Mouse (Mus musculus): ENCODE results near the gene Olfr1089. TPM values are rescaled to one million over a fixed set of nuclear protein-coding genes. Genes with fewer than 3 reads are reported as not detected.

The Olfr1089 gene
- total RNA-seq (2021) = not detected
- long read RNA-seq, experiment 1 = 0 reads
- long read RNA-seq, experiment 2 = 0 reads

- no peak for DNase-seq
Observed at GRCm38 (mm10) chr2:86733601-86734000, at the start of gene Olfr1089. Olfr1089 (minus strand) TSS chr2:86733701.

- DNase-seq = no peak
Observed at GRCm38 (mm10) chr2:86782179-86782578, 48.7 kb upstream of the Olfr1089 start, which contains the start of gene Olfr1093. Olfr1093 (plus strand) TSS chr2:86782479.

- no peak for DNase-seq
Observed at GRCm38 (mm10) chr2:86761050-86761449, 27.5 kb upstream of the Olfr1089 start.

- no peak for DNase-seq
Observed at GRCm38 (mm10) chr2:86758893-86759292, 25.4 kb upstream of the Olfr1089 start, which contains the start of gene Olfr1090. Olfr1090 (minus strand) TSS chr2:86758993.

GRCm38 (mm10) chr2:86698295-86698694, 35.2 kb downstream of the Olfr1089 start, which contains the start of gene Olfr1087:
Olfr1087 (minus strand) TSS chr2:86698395.
- DNase-seq = no peak

Other genes with a start within 250 kb of the Olfr1089 start
- gene Olfr228, start 246.3 kb downstream of the Olfr1089 start, total RNA-seq (2021) = not detected
- gene Olfr1076, start 225.2 kb downstream of the Olfr1089 start, total RNA-seq (2021) = not detected
- gene Olfr1079, start 191.2 kb downstream of the Olfr1089 start, total RNA-seq (2021) = not detected
- not detected for gene Olfr1080, start 175.5 kb downstream of the Olfr1089 start, total RNA-seq (2021)
- not detected for gene Olfr1082, start 134.7 kb downstream of the Olfr1089 start, total RNA-seq (2021)
- gene Olfr1084, start 94.0 kb downstream of the Olfr1089 start, total RNA-seq (2021) = not detected
- gene Olfr1085, start 71.7 kb downstream of the Olfr1089 start, total RNA-seq (2021) = not detected
- not detected for gene Olfr1086, start 53.6 kb downstream of the Olfr1089 start, total RNA-seq (2021)
- gene Olfr1087, start 35.3 kb downstream of the Olfr1089 start, total RNA-seq (2021) = not detected
- gene Olfr1090, start 25.3 kb upstream of the Olfr1089 start, total RNA-seq (2021) = not detected
- not detected for gene Olfr1093, start 48.8 kb upstream of the Olfr1089 start, total RNA-seq (2021)
- not detected for gene Olfr141, start 76.3 kb upstream of the Olfr1089 start, total RNA-seq (2021)
- not detected for gene Olfr1094, start 91.0 kb upstream of the Olfr1089 start, total RNA-seq (2021)
- not detected for gene Olfr1095, start 118.0 kb upstream of the Olfr1089 start, total RNA-seq (2021)
- gene Gm13723, start 141.1 kb upstream of the Olfr1089 start, total RNA-seq (2021) = not detected
- gene Olfr1097, start 158.5 kb upstream of the Olfr1089 start, total RNA-seq (2021) = not detected
- not detected for gene Olfr1098, start 190.8 kb upstream of the Olfr1089 start, total RNA-seq (2021)
- not detected for gene Olfr1099, start 227.0 kb upstream of the Olfr1089 start, total RNA-seq (2021)
- not detected for gene Olfr1100, start 246.3 kb upstream of the Olfr1089 start, total RNA-seq (2021)